Mouse (Mus musculus): ENCODE results near the gene Grb10. TPM values are rescaled to one million over a fixed set of nuclear protein-coding genes. Genes with fewer than 3 reads are reported as not detected.

The Grb10 gene
- polyA plus RNA-seq, 1 experiment from 2014 or later, result 345 TPM

GRCm38 (mm10) chr11:11989850-11990249 lies 48.6 kb downstream of the Grb10 start:
- ATAC-seq (ENCODE audit: low FRiP score), result no peak
- WGBS, result 95% methylated on average over 4 of the region's 4 CpGs
- Histone ChIP-seq H3K9ac (no peak overlapping the region), H3K4me3 (replicated peaks) (no peak overlapping the region), H3K4me2 (no peak overlapping the region), H3K9me3 (no peaks in the 10 kb centered on the region), H3K36me3 (replicated peaks) (no peaks in the 10 kb centered on the region), H3K27me3 (no peaks in the 10 kb centered on the region), H3K4me1 (no peaks in the 10 kb centered on the region), H3K27ac (no peak overlapping the region)

DNA sequence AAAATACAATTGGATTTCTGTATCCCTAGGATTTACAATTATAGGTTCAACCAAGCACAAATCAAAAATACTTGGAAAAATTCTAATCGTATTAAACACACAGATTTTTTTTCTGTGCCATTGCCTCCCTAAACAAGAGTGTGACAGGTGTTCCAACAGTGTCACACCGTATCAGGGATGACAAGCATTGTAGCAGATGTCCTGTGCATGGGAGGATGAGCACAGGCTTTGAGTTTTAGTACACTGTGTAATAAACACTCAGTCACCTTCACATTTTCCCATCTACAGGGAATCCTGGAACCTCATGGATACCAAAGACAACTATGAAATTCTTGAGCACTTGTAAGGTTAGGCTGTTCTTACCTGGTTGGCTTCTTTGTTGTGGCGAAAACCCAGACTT lies 51.2 kb downstream of the Grb10 start:
- H3K9me3 ChIP-seq, result no peaks in the 10 kb centered on the region
- H3K4me3 ChIP-seq (replicated peaks), result no peak overlapping the region
- H3K9ac ChIP-seq, result no peak overlapping the region
- no peak for ATAC-seq (ENCODE audit: low FRiP score)
- 92% methylated on average over 3 of the region's 3 CpGs for WGBS
- no peak overlapping the region for H3K4me2 ChIP-seq
- H3K27ac ChIP-seq, result no peak overlapping the region
- H3K36me3 ChIP-seq (replicated peaks), result 0 out of 2 replicates have a peak, but pooled peaks cover 6% of the 10 kb centered on the region
- no peaks in the 10 kb centered on the region for H3K4me1 ChIP-seq
- no peaks in the 10 kb centered on the region for H3K27me3 ChIP-seq

DNA sequence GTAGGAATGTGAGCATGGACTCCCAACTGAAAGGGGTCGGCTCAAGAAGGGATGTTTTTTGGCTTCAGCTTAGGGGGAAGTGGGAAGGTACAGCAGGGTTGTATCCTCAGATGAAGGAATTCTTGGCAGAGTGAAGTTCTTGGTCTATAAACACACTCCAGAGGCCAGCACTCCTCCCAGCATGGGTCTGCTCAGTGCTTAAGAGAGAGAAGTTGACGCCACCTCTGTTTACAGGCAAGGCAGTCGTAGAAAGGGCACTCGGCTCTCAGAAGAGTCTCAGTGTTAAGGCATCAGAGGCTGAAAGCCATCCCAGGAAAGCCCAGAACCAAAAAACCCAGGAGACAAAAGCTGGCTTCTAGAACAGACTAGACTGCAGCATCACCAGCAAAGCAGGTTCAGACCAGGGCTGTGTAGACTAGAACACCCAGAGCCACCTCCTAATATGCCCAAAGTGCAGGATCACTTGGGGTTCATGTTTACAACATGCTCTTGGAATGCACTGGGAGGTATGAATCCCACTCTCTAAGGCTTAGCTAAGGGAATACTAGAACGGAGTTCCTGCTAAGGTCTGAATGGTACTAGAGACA lies 59.8 kb downstream of the Grb10 start:
- Histone ChIP-seq H3K9ac (no peak overlapping the region), H3K4me1 (no peaks in the 10 kb centered on the region), H3K27me3 (no peaks in the 10 kb centered on the region), H3K9me3 (no peaks in the 10 kb centered on the region), H3K4me3 (replicated peaks) (no peak overlapping the region), H3K4me2 (no peak overlapping the region), H3K36me3 (replicated peaks) (0 out of 2 replicates have a peak, but pooled peaks cover 3% of the 10 kb centered on the region), H3K27ac (no peak overlapping the region)
- no peak for ATAC-seq (ENCODE audit: low FRiP score)
- WGBS, result 79% methylated on average over 5 of the region's 5 CpGs

- peak; percentile 61; the same call in 1 of the 2 replicates for ATAC-seq (ENCODE audit: low FRiP score)
- peaks cover 21% of the 10 kb centered on the region for H3K36me3 ChIP-seq (replicated peaks)
Observed at GRCm38 (mm10) chr11:11974591-11975255, 63.8 kb downstream of the Grb10 start.

DNA sequence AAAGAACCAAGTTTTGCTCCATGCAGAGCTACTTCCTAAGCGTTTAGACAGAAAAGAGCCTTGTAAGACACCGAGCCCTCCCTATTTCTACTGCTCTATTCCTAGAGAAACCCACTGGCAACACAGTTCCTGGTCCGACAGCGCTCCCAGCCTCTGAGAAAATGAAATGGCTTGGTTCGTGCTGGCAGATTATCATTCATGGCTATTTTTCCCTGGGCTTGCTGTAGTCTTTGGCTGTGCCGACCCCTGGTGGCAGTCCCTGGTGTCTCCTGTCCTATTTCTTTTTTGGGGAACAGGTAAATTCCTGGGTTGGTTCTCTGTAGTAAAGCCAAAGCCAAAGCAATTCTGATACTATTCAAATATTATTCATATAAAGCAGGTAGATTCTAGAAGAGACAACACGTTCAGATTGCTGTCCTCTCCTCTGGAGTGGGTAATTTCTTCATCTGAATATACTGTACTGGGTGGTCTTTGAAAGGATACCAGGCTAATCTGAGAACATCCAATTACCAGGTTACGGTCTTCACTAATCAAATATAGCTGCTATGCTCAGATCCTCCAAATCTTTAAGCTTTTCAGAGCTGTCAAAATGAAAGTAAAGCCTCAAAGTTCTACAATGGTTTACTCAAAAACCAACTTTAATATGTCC lies 65.0 kb downstream of the Grb10 start:
- Histone ChIP-seq H3K4me1 (peaks cover 4% of the 10 kb centered on the region; the same call in 1 of the 2 replicates), H3K27ac (no peak overlapping the region), H3K9me3 (no peaks in the 10 kb centered on the region), H3K36me3 (replicated peaks) (peaks cover 21% of the 10 kb centered on the region), H3K4me2 (no peak overlapping the region), H3K4me3 (replicated peaks) (no peak overlapping the region), H3K27me3 (no peaks in the 10 kb centered on the region), H3K9ac (no peak overlapping the region)
- ATAC-seq (ENCODE audit: low FRiP score), result peak; percentile 83
- 53% methylated on average over 8 of the region's 8 CpGs for WGBS

More at GRCm38 (mm10) chr11:11974591-11975255, 63.8 kb downstream of the Grb10 start:
- Histone ChIP-seq H3K4me2 (no peak overlapping the region), H3K9ac (no peak overlapping the region), H3K4me3 (replicated peaks) (no peak overlapping the region), H3K27me3 (no peaks in the 10 kb centered on the region), H3K27ac (no peak overlapping the region), H3K9me3 (no peaks in the 10 kb centered on the region), H3K4me1 (no peaks in the 10 kb centered on the region)
- WGBS, result 37% methylated on average over 10 of the region's 10 CpGs

DNA sequence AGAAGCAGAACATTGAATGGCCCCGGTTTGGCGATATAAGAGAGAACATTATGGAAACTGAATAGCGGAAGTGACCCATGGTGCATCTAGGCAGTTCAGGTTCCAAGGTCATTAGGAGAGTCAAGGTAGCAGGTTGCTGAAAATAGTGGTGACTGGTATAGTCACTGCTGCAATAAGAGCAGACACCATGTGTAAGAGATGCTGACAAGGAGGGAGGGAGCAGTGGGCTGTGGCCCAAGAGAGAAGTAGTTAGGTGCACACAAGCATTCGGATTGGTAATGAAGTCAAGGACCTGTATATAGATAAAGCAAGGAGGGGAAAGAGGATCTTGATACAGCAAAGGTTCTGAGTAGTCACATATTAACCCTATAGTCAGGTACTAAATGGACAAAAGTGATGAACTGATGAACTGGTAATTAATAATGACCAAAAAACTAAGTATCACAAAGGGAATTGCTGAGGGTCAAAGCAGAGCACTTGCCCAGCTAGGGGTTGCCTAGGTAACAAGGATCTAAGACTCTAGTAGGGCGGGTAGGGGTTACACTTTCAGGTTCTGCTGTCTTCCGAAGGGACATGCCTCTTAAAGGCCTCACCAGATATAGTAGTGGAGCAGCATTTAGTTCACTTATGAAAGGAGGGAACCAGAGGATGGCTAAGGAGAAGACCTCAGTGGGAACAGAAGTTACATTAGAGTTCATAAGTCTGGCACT lies 65.9 kb downstream of the Grb10 start:
- Histone ChIP-seq H3K4me3 (replicated peaks) (no peak overlapping the region), H3K4me2 (no peak overlapping the region), H3K27ac (no peak overlapping the region), H3K9me3 (no peaks in the 10 kb centered on the region), H3K27me3 (no peaks in the 10 kb centered on the region), H3K9ac (no peak overlapping the region), H3K36me3 (replicated peaks) (peaks cover 27% of the 10 kb centered on the region), H3K4me1 (peaks cover 6% of the 10 kb centered on the region; the same call in 1 of the 2 replicates)
- 0 out of 2 replicates have a peak, but pooled peaks have one; percentile 51 for ATAC-seq (ENCODE audit: low FRiP score)
- 88% methylated on average over 6 of the region's 6 CpGs for WGBS

DNA sequence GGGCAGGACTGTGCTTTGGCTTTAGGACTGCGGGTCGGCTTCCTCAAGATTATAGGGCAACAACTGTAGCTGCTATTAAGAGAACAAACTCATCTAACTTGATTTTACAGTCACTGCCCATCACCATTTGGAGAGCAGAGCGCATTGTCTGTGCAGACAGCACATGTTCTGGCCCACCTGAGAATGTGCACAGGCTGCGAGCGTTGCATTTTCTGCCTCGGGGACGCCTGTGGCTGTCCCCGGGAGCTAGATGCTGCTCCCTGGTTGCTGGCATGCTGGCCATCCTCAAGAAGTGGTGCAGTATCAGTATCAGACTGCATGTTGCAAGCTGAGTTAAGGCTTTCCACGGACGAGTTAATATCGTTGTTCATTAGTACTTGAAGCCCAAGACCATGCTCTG lies 68.2 kb downstream of the Grb10 start:
- Histone ChIP-seq H3K36me3 (replicated peaks) (peaks cover 44% of the 10 kb centered on the region), H3K4me3 (replicated peaks) (no peak overlapping the region)
- WGBS, result 93% methylated on average over 11 of the region's 11 CpGs

GRCm38 (mm10) chr11:11968830-11969229 lies 69.7 kb downstream of the Grb10 start:
- H3K9ac ChIP-seq, result no peak overlapping the region

More for the DNA sequence above, 68.2 kb downstream of the Grb10 start:
- Histone ChIP-seq H3K4me2 (no peak overlapping the region), H3K9me3 (no peaks in the 10 kb centered on the region), H3K27me3 (no peaks in the 10 kb centered on the region), H3K9ac (no peak overlapping the region), H3K4me1 (peaks cover 6% of the 10 kb centered on the region; the same call in 1 of the 2 replicates), H3K27ac (no peak overlapping the region)
- no peak for ATAC-seq (ENCODE audit: low FRiP score)

DNA sequence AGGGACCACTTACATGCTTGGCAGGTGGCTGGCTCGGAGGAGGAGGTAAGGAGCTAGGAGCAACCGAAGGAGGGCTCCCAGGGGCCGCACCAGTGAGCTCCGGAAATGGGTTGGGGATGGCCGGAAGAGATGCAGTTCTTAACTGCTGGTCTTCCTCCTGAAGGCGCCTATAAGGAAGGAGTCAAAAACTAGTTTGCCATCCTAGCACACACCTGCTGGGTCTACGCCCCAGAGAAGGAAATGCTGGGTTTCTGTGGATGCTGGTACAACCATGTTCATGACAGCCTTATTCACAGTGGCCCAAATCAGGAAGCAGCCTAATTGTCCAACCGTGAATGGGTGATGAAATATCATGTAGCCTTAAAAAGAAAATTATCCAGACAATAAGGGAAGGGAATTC lies 71.0 kb downstream of the Grb10 start:
- 87% methylated on average over 8 of the region's 8 CpGs for WGBS
- H3K9ac ChIP-seq, result no peak overlapping the region
- H3K27ac ChIP-seq, result no peak overlapping the region
- no peak for ATAC-seq (ENCODE audit: low FRiP score)
- no peaks in the 10 kb centered on the region for H3K9me3 ChIP-seq
- no peak overlapping the region for H3K4me2 ChIP-seq
- H3K27me3 ChIP-seq, result no peaks in the 10 kb centered on the region
- H3K36me3 ChIP-seq (replicated peaks), result peaks cover 46% of the 10 kb centered on the region
- H3K4me1 ChIP-seq, result peaks cover 16% of the 10 kb centered on the region
- no peak overlapping the region for H3K4me3 ChIP-seq (replicated peaks)

More at GRCm38 (mm10) chr11:11968830-11969229, 69.7 kb downstream of the Grb10 start:
- WGBS, result 54% methylated on average over 6 of the region's 6 CpGs
- Histone ChIP-seq H3K4me1 (peaks cover 8% of the 10 kb centered on the region), H3K4me2 (no peak overlapping the region), H3K27me3 (no peaks in the 10 kb centered on the region), H3K36me3 (replicated peaks) (peaks cover 49% of the 10 kb centered on the region), H3K27ac (0 out of 2 replicates have a peak overlapping the region, but pooled peaks have one; percentile 9), H3K4me3 (replicated peaks) (no peak overlapping the region), H3K9me3 (no peaks in the 10 kb centered on the region)
- no peak for ATAC-seq (ENCODE audit: low FRiP score)

- H3K4me3 ChIP-seq (replicated peaks), result no peak overlapping the region
- no peak overlapping the region for H3K9ac ChIP-seq
- peaks cover 23% of the 10 kb centered on the region for H3K4me1 ChIP-seq
- no peak overlapping the region for H3K4me2 ChIP-seq
- H3K27me3 ChIP-seq, result no peaks in the 10 kb centered on the region
- no peaks in the 10 kb centered on the region for H3K9me3 ChIP-seq
- ATAC-seq (ENCODE audit: low FRiP score), result no peak; the same call in 1 of the 2 replicates
- H3K36me3 ChIP-seq (replicated peaks), result peaks cover 38% of the 10 kb centered on the region
- 91% methylated on average over 3 of the region's 3 CpGs for WGBS
- H3K27ac ChIP-seq, result no peak overlapping the region
Observed at GRCm38 (mm10) chr11:11966220-11966619, 72.3 kb downstream of the Grb10 start.

- Histone ChIP-seq H3K27me3 (no peaks in the 10 kb centered on the region), H3K27ac (no peak overlapping the region), H3K4me1 (peaks cover 29% of the 10 kb centered on the region), H3K9me3 (no peaks in the 10 kb centered on the region), H3K4me3 (replicated peaks) (no peak overlapping the region), H3K9ac (no peak overlapping the region), H3K4me2 (no peak overlapping the region), H3K36me3 (replicated peaks) (peaks cover 38% of the 10 kb centered on the region)
- no peak for ATAC-seq (ENCODE audit: low FRiP score)
- WGBS, result 90% methylated on average over 12 of the region's 12 CpGs
Observed at GRCm38 (mm10) chr11:11965501-11966125, 72.9 kb downstream of the Grb10 start.

DNA sequence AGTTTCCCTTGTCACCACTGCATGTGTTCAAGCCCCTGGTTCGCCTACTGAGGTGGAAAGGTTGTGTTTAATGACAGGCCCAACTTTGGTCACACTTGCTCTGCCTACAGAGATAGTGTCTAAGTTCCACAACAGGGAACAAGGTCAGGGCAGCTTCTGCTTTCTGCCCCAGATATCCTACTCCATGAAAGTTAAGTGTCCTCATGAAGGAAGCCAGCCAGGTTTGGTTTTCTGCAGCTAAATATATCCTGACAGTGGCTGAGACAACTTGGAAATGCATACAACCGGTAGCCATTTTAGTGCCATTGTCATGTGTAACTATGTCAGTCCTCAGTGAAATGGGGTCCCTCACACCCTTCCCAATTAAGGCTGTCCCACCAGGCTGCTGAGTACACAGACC lies 73.8 kb downstream of the Grb10 start:
- Histone ChIP-seq H3K4me3 (replicated peaks) (no peak overlapping the region), H3K4me1 (peaks cover 33% of the 10 kb centered on the region), H3K9me3 (no peaks in the 10 kb centered on the region), H3K4me2 (no peak overlapping the region), H3K36me3 (replicated peaks) (peaks cover 34% of the 10 kb centered on the region), H3K9ac (no peak overlapping the region), H3K27me3 (no peaks in the 10 kb centered on the region), H3K27ac (no peak overlapping the region)
- WGBS, result 90% methylated on average over 2 of the region's 2 CpGs
- no peak for ATAC-seq (ENCODE audit: low FRiP score)

All from forebrain, embryonic 12.5 days (tissue).